Mouse (Mus musculus): ENCODE measurements around the gene Churc1.

Gene Churc1

DNA sequence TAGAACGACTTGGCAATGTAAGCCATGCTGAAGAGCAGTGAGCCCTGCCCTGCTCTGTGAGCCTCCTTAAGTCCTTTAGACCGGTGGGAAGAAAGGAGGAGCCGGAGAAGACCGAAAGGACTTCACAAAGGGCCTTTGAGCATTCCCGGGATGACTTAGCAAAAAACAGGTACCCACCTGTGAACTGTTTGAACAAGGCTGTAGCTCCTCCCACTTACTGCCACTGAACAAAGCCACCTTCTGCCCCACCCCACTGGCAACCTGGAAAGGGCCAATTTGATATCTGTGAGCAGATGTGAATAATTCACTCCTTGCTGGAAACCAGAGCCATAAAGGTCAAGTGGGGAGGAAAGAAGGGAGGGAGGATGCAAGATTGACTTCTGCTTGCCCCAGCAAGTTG lies 30.0 kb downstream of the Churc1 start, which contains the start of gene Gpx2:
TSS of gene Gpx2 (minus strand) at position 205 of the 400 bp plus-strand sequence.
- no peak for DNase-seq (ENCODE audit: low spot score)

DNA sequence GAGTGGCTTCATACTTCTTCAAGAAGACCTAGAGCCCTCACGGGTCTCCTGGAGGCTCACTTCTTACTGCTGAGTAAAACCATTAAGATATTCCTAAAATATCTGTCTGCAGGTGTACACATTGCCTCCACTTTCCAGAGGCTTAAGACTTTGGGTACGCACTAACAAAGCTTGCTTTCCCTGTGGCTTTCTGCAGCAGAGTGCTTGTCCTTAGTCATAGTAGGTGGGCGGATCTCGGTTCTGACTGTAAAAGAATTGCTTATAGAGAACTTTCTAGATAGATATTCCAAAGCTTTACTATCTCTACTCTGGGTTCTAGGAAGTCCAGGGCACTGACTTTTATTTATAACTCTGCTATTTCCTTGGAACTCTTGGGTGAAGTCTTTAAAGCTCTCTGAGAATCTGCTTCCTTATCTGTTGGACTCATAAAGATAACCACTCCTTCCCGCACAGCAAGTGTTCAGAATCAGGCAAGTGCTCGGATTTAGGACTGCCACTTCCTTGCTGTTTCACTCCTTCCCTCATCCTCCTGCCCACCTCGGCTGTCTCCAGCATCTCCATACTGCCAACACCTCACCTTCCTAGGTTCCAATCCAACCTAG lies 31.7 kb downstream of the Churc1 start:
- no peak for DNase-seq (ENCODE audit: low spot score)

DNA sequence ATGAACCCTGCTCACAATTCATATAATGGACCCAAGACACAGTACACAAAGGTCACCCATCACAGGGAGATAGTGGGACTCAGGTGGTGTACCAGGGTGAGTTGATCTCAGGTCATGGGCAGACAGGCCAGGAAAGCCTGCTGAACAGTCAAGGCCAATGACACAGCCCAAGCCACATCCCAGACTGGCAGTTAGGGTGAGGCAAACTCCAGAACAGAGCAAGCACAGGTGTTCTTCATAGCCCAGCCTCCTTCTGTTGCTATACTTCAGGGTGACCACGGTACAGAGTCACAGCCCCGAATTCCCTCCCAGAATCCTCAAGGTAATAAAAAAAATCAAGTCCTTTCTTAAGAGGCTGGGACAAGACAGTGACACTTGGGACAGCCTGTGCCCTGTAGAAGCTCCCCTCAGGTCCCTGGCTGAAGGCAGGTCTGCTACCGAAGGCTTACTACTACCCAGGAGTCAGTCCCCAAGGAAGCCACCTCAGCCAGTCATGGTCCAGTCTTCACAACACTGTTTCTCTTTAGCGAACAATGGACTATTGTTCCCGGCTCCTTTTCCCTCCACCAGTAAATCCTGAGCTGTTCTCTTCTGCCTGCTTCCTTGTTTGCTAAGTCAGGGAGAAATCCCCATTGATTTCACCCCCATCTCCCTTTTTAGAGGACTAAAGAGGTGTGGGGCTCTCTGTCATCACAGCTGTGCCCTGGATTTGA lies 32.8 kb downstream of the Churc1 start:
- DNase-seq (ENCODE audit: low spot score) = no peak

DNA sequence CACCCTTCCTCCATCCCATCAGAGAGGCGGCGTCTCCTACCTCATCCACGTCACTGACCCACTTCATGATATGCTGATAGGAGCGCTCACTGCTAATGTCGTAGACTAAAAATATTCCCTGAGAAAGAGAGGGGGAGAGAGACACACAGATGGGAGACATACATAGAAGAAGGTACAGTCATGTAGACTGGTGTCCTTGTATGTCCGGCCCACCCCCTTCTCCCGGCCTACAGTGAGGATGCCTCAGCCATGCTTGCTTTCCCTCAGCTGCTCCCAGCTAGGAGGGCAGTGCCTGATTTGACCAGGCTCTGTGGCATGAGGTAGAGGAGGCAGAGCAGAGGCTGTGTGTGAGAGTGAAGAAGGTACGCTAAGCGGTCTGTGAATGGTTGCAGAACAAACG lies 37.7 kb downstream of the Churc1 start:
- no peak for DNase-seq (ENCODE audit: low spot score)

DNA sequence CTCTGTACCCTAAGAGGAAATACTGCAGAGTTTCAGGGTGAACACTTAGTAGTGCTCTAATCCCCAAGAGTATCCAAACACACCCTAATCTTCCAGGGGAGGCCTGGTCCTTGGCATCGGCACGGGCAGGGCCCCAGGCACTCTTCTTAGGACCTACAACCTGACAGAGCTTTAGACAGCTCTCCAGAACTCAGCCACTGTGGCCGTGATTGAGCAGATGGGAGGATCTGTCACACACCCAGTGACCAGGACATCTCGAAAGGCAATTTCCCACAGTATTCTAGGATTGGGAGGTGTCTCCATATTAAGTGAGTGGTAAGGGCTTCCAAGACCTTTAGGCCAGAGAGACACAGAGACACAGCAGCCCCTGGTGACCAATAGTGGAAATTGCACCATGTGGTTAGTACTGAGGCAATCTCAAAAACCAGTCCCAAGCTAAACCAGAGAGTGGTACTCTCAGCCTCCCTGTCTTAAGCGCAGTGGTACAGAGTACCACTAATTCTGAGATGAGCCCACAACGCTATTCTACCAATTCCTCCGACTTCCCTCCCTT lies 38.4 kb downstream of the Churc1 start:
- peak; percentile 34 for DNase-seq (ENCODE audit: low spot score)

DNA sequence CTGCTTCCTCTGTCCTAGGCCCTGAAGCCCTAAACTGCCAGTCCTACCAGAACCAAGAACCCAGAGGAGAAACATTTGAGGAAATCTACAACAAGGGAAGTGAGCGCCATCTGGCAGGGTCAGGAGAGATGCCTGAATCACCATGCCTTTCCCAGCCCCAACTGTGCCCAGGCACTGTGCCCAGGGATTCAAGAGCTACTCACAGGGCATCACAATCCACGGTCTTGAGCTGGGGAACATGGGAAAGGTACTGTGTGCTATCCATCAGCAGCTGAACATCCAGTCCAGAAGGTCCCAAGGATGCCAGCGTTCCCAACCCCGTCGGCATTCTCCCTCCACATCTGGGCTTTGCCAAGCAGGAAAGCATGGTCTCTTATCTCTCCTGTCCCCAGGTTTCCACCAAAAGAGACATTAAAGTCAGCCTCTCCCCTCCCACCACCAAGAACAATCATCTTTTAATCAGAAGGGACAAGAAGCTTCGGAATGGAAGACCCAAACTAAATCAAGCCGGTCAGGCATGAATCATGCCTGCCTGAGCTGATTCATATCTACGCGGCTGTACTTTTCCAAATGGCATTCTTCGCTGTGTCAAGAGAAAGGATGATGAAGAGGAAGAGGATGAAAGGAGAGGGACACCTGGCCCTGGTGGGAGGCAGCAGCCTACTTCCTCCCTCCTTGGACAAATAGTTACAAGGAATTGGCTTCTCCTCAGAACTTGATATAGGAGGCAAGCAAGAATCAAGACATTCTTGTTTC lies 39.9 kb downstream of the Churc1 start:
- DNase-seq (ENCODE audit: low spot score) = no peak

DNA sequence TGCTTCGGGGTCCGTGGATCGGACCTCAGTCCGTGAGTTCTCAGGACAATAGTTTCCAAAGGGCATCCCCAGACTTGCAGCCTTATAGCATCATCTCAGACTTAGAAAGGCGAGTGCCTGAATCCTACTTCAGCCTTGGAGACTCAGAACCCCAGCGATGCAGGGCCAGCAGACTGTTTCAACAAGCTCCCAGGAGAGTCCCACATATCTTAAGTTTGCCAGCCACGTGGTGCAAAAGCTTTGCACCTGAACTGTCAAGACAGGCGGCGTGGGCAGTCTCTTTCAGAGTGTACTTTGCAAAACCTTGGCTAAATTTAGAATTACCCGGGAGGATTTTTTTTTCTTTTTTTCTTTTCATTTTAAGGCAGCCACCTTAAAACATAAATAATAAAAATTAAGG lies 42.5 kb downstream of the Churc1 start:
- DNase-seq (ENCODE audit: low spot score) = no peak

DNA sequence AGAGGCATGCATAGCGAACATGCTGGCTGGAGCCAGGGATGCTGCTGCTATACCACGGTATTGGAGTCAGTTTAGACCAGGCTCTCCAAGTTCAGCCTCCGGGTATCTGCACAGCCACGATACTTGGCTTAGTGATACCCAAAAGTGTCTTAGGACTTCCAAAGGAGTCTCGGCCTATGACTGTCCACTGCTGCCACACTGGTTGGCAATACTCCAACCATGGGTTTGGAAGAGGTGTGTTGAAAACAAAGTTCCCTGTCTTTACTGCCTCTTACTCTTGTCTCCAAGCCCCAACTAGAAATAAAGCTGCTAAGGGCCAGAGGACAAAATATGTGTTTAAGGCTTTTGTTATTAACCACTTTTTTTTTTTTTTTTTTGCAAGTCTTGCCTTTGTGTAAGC lies 45.2 kb downstream of the Churc1 start:
- DNase-seq (ENCODE audit: low spot score) = no peak

DNA sequence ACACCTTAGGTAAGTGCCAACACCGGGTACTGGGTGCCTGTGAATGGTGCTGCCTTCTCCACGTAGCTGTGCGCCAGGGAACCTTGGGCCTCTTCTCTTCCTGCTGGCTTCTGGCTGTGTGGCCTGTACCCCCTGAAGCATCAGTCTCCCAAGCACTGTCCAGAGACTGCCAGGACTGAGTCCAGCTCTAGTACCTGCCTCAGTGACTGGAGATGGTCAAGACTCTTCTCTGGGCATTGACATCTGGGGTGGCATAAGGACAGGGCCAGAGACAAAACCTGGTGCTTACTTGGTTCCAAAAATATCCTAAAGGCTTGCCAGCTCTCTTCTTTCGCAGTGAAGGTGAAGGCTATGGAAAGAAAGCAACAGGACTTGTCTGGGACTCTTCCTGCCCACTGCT lies 45.7 kb downstream of the Churc1 start:
- no peak for DNase-seq (ENCODE audit: low spot score)

DNA sequence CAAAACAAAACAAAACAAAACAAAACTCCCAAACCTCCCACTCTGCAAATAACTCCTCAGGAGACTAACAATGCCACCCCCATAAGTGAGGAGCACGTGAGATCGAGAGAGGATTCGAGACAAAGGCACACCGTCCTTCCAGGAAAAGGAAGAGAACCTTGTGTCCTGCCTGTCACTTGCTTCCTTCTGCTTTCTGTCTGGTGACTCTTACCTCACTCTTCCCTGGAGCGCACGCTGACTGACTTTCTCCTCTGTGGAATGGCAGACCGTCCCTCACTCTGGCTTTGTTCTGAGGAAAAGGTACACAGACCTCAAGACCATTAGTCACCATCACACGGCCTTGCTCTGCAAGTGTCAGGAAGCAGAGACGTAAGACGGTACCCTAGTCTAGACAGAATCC lies 48.2 kb downstream of the Churc1 start:
- no peak for DNase-seq (ENCODE audit: low spot score)

DNA sequence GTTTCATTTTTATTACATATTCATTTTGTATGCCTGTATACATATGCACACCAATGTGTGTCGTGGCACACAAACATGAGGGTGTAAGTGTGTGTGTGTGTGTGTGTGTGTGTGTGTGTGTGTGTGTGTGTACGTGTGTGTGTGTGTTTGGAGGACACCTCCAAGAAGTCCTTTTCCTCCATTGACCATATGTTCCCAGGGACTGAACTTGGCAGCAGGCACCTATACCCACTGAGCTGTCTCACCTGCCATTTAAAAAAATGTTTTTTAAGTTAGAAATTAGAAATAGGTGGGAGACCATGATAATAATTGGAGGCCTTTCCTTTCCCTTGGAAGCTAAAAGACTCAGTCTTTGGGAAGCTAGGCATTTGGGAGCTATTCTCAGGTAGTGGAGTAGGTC lies 48.8 kb downstream of the Churc1 start:
- DNase-seq (ENCODE audit: low spot score) = no peak

DNA sequence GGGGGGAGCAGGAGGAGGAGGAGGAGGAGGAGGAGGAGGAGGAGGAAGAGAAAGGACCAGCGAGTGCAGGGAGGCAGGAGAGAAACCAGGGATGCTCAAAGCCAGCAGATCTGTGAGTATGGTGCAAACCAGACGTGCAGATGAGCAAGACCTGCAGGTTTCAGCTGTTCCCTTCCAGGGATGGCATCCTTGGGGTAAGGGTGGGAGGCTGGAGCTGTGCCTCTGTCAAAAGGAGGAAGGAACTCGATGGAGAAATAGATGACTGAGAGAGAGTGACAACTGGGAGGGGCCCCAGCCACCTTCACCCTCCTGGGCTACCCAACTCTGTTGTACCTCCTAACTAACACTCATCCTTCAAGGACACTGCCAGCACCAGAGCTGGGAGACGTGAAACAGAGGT lies 51.4 kb downstream of the Churc1 start:
- no peak for DNase-seq (ENCODE audit: low spot score)

DNA sequence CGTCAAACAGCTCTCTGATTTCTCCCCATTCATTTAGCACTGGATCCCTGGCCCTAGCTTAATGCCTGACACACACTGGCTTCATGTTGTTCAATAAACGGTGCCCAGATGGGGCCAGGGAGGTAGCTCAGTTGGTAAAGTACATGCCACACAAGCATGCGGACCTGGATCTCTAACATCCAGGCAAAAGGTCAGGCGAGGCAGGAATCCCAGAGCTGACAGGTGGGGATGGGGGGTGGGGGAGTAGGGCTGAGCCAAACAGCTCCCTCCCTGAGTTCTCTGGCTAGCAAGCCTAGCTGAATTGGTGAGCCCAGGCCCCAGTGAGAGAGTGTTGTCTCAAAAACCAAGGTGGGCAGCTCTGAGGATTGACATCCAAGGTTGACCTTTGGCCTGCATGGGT lies 51.8 kb downstream of the Churc1 start:
- no peak for DNase-seq (ENCODE audit: low spot score)

DNA sequence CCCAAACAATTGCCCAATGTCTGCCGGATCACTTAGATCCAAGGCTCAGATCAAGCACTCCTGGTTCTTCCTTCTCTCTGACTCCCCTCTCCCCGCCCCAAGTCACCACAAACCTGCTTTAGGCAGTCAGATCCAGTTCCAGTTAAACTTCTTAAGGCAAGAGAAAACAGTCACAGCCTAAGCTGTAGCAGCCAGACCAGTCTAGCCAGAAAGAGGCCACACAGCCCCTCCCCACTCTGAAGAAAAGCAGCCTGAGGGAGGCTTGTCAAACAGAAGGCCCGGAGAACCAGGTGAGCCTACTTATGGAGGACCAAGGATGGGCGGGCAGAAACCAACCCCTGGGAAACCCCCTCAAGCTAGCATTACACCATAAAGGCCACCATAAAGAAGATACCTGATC lies 52.8 kb downstream of the Churc1 start:
- DNase-seq (ENCODE audit: low spot score) = no peak

DNA sequence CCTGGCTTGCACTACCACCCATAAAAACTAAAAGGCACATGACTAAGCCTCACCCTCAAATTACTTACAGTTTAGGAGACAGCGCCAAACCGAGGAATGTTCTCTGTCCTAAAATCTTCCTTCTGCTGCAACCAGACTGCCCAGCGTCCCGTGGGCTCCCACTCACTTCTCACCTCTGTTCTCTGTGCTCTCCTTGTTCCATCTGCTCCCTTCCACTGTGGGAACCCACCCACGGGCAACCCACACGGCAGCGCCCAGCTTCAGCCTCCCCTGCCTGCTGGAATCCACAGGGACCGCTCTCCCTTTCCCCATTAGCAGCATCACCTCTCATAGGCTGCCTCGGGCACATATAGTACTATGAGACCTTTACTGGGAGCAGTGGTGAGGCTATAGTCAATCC lies 53.6 kb downstream of the Churc1 start:
- DNase-seq (ENCODE audit: low spot score) = no peak

DNA sequence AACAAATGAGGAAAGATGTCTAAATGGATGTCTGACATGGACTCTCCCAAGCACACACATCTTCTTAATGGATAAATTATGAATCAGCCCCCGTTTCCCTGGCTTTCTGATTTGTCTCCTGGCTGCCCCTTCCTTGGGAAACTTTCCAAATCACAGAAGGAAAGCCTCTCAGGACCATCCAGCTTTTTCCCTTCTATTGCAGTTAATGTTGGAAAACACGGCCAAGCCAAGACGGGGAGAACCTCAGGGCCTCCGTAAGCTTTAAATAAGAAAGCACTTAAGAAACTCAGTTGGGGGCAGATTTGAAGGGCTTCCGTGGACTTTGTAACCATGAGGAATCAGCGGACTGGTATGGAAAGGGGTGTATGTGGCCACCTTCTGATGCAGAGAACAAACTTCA lies 54.5 kb downstream of the Churc1 start:
- DNase-seq (ENCODE audit: low spot score) = no peak

DNA sequence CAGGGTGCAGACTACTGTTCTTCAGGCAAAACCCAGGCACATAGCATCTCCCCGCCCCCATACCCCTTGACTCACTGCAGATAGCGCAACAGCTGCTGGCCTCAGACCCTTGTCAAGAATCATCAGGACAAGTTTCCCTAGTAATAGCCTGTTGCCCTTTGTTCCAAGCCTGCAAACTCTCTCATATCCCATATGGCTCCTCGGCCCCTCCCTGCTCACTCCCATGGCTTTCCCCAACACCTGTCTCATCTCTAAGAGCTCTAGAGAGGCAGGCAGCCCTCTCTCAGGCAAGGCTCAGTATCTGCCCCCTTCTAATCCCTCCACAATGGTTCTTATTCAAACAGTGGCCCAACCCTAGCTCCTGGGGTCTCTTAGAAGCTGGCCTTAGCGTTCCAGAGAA lies 55.3 kb downstream of the Churc1 start:
- DNase-seq (ENCODE audit: low spot score) = no peak

DNA sequence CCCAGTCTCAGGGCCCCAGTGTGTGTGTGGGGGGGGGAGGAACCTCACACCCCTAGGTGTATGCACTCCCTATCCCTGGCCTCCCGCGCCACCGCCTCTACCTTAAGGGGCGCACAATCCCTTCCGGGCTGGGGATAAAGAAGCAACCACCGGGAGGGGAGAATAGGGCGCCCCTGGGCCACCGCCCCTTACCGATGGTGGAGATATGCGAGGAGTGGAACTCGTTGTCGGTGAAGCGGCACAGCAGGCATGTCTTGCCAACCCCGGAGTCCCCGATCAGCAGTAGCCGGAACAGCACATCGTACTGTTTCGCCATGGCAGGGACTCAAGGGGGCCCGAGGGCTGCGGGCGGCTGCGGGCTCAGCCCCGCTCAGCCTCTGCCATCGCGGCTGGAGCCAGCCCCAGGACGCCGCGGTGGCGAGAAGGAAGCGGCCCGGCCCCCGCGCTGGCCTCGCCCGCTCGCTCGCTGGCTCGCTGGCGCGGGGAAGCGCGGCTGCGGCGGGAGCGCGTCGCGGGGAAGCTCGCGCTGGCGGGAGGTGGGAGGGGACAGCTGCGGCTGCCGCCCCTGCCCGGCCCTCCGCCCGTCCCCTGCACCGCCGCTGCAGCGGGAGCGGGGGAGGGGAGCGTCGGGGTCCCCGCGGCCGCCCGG lies 56.8 kb downstream of the Churc1 start:
- no peak for DNase-seq (ENCODE audit: low spot score)

DNA sequence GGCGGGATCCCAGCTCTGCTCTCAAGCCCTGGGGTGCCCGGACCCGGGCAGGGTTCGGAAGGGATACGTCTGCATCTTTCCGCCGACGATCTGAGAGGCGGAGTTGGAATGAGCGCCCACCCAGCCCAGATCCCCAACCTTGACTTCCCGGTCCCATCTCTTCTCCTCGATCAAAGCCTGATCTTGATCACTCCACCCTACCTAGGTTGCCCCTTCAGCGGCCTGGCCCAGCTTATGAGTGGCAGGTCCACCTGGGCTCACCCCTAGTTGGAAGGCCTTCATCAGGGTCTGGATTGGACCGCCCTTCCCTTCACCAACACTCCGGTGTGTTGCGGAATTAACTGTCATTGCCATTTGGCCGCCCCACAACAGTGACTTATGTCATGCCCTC lies 57.3 kb downstream of the Churc1 start, which contains the start of gene Rab15:
TSS of gene Rab15 (minus strand) at position 258 of the 391 bp plus-strand sequence.
- no peak for DNase-seq (ENCODE audit: low spot score)

DNA sequence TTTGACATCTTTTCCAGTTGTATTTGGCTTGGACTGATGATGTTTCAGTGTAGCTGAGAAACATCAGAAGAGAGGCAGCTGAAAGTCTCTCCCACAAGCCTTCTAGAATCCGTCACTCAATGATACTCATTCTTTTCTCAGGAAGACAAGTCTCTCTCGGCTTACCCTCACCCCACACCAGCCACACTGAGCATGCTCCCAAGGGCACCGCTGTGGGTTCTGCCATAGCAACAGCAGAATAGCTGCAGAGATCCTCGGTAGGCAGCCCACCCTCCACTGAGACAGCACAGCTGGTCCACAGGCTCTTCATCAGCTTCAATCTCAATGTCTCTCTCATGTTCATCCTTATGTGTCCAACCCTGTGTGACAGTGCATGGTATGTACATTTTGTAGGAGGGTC lies 59.9 kb downstream of the Churc1 start:
- DNase-seq (ENCODE audit: low spot score) = no peak

DNA sequence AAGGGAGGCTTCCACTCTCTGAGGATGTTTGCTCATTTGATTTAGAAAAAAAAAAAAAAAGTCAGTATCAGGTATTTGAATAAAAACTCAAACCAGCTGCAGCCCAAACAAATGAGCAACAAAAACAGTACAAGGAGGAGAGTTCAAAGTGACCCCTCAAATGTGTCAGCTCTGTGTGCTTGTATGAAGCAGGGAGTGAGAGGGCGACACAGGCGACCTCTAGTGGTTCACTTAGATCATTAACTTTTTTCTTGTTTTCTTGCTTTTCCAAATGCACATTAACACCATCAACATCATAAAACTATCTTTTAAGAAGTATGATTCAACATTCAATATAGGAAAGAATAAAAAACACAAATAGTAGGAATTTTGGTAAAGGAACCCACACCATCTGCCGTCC lies 67.4 kb downstream of the Churc1 start:
- DNase-seq (ENCODE audit: low spot score) = peak; percentile 51

Measured in c-Kit-positive CD71-positive TER-119-positive erythroid progenitor cells, embryonic 14.5 days (primary cell).